Mouse (Mus musculus): ENCODE measurements around the gene Btbd11.

DNA sequence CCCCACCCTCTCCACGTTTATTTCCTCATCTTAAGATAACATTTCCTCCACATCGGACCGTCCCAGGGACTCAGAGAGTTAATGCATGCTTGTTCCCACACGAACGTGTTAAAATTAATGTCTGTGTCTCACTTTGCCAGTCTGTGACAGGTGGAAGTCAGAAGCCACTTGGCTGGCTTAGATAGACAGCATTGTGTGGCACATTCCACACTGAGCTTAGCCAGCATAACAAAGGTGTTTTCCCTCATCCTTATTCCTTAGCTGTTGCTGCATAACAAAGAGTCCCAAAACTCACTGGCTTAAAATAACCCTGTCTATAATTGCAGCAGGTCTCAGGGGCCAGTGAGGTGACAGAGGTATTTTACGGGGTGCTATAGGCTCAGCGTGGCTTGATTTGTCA is 80.8 kb downstream of the Btbd11 start:
- TF ChIP-seq CTCF (IDR thresholded peaks at IDR 0.05; ENCODE audit: control insufficient read depth, insufficient read depth, low read length) (no peak), POLR2A (IDR thresholded peaks at IDR 0.05; ENCODE audit: borderline replicate concordance, control insufficient read depth, low read depth, low read length) (no peak)

Data from bone marrow, adult 2 months (tissue).